Mouse (Mus musculus) kidney, postnatal 0 days (tissue): ENCODE measurements around the gene Cnksr2. TPM values are rescaled to one million over a fixed set of nuclear protein-coding genes. Genes with fewer than 3 reads are reported as not detected.

Experiments
- ATAC-seq: fragments of 200-750 bp; cut with Nextera tagmentation; replicated peaks from 2 replicates; pipeline ENCODE4 v1.8.0; 2017; ENCODE audit warnings: low read depth, moderate number of reproducible peaks, moderate TSS enrichment, moderate library complexity; ENCODE audit not compliant: low FRiP score
- DNase-seq: peaks from one replicate; pipeline ENCODE4 v3.0.0-alpha.2; 2016; ENCODE audit warnings: low spot score
- H3K27ac ChIP-seq: fragments of 300-500 bp; sonication (generic); 2 replicates; pipeline ENCODE4 v1.5.1; 2014; ENCODE audit warnings: mild to moderate bottlenecking
- H3K27me3 ChIP-seq: fragments of 300-500 bp; sonication (generic); 2 replicates; pipeline ENCODE4 v1.6.1; 2014; ENCODE audit warnings: low read length, mixed read lengths; ENCODE audit not compliant: insufficient read depth
- H3K36me3 ChIP-seq: fragments of 300-500 bp; sonication (generic); 2 replicates; pipeline ENCODE4 v1.6.1; 2014; ENCODE audit warnings: low read length, mixed read lengths; ENCODE audit not compliant: insufficient read depth
- H3K4me1 ChIP-seq: fragments of 300-500 bp; sonication (generic); replicated peaks from 2 replicates; pipeline ENCODE4 v1.6.1; 2014; ENCODE audit warnings: antibody characterized with exemption, low read length, mixed read lengths; ENCODE audit not compliant: insufficient read depth
- H3K4me2 ChIP-seq: fragments of 300-500 bp; sonication (generic); 2 replicates; pipeline ENCODE4 v1.6.1; 2014; ENCODE audit warnings: mild to moderate bottlenecking, low read length, moderate library complexity, mixed read lengths
- H3K4me3 ChIP-seq: fragments of 300-500 bp; sonication (generic); replicated peaks from 2 replicates; pipeline ENCODE4 v1.5.1; 2014; ENCODE audit warnings: low read depth, low read length
- H3K9ac ChIP-seq: fragments of 300-500 bp; sonication (generic); 2 replicates; pipeline ENCODE4 v1.6.1; 2014; ENCODE audit warnings: low read depth, low read length
- H3K9me3 ChIP-seq: fragments of 300-500 bp; sonication (generic); replicated peaks from 2 replicates; pipeline ENCODE4 v1.6.1; 2016; ENCODE audit warnings: low read length, inconsistent platforms, mixed read lengths
- CTCF ChIP-seq: IDR thresholded peaks from 2 replicates; pipeline ENCODE4 v1.5.1; 2016; ENCODE audit warnings: antibody characterized with exemption, low read depth, mild to moderate bottlenecking, moderate library complexity
- WGBS: fragments of 180-500 bp; shearing (Covaris S2); extraction: QIAGEN DNeasy Blood & Tissue Kit; methylation state at CpG from one replicate; pipeline ENCODE4 v1.1.7; 2014; 5-methylcytosine and 5-hydroxymethylcytosine counted together
- polyA plus RNA-seq: library from polyadenylated mRNA; unstranded; fragments of >200 nt; fragmentation: Nextera tagmentation; extraction: Ambion mirVana; gene quantifications from 2 replicates; pipeline ENCODE4 v1.2.1, GENCODE M21; 2015

Cnksr2 gene
- polyA plus RNA-seq: 0.55 and 0.64 TPM in 2 replicates

GRCm38 (mm10) chrX:158043057-158043843, at the start of gene Cnksr2:
Gene Cnksr2, minus strand, starts transcription at chrX:158043294.
- 26% methylated on average over 67 of the region's 99 CpGs for WGBS
- peak within 1 kb of the TSS; percentile 54 for H3K9ac ChIP-seq
- H3K27me3 ChIP-seq: no peaks in the 10 kb centered on the region
- no peak for TF ChIP-seq CTCF
- H3K4me3 ChIP-seq: peak within 1 kb of the TSS; percentile 50
- ATAC-seq: peak; percentile 75
- no peaks in the 10 kb centered on the region for H3K4me1 ChIP-seq
- no peaks in the 10 kb centered on the region for H3K9me3 ChIP-seq
- no peak for DNase-seq
- H3K4me2 ChIP-seq: peak within 1 kb of the TSS; percentile 72
- no peaks in the 10 kb centered on the region for H3K36me3 ChIP-seq
- H3K27ac ChIP-seq: no peak within 1 kb of the TSS

DNA sequence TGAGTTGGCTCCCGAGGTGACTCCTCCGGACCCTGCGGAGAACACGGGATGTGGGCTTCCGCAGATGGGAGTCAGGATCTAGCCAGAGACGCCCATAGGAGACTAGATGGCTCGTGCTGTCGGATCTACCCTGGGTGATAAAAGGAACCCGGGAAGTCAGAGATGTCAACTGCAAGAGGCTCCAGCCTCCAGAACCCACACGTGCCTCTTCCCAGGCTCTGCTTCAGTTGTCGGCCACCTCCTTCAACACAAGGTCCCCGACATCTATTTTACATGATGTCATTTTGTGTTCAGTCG, 698 bp upstream of the Cnksr2 start:
- DNase-seq: no peak
- no peak for TF ChIP-seq CTCF

DNA sequence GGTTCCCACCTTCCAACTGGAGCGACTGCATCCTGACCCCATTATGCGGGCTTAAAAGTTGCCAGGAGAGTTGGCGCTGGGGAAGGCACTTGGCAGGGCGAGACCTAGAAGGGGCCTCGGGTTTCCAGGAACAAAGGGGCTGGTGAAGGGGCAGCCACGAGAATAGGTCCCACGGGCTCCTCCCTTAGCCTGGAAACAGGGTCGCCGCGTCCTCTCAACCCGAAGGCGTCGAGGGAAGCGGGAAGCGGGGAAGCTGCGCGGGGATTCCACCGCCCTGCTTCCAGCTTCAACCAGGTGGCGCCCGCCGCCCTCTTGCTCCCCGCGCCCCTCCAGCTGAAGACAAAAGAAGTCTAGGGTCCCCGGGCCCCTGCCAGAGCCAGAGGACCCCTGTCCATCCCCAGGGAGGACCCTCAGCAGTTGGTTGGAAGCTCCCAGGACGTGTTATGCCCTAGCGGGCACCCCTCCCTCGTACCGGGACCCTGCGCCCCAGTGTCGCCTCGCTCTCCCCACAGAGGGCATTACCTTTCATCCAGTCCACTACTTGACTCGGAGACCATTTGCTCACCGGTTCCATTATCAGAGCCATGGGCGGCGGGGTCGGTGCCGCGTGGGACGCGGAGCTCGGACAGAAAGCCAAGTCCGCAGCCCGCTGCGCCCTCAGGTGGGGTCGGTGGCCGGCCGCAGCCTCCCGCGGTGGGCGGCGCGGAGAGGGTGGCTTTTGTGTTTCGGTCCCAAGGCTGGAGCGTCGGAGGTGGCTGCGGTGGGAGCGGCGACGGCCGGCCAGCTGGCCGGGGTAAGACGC, 638 bp downstream of the Cnksr2 start:
- Histone ChIP-seq H3K27me3 (no peaks in the 10 kb centered on the region), H3K4me2 (peak overlapping the region; percentile 72), H3K4me1 (no peaks in the 10 kb centered on the region), H3K4me3 (peak overlapping the region; percentile 50), H3K9me3 (no peaks in the 10 kb centered on the region), H3K9ac (peak overlapping the region; percentile 54), H3K27ac (no peak overlapping the region), H3K36me3 (no peaks in the 10 kb centered on the region)
- peak; percentile 31; the same call in 1 of the 2 replicates for TF ChIP-seq CTCF
- DNase-seq: peak; percentile 15
- ATAC-seq: peak; percentile 59
- WGBS: 30% methylated on average over 61 of the region's 62 CpGs

More for the DNA sequence above, 698 bp upstream of the Cnksr2 start:
- no peak for ATAC-seq
- Histone ChIP-seq H3K27ac (no peak overlapping the region), H3K4me2 (peak overlapping the region; percentile 72), H3K27me3 (no peaks in the 10 kb centered on the region), H3K9me3 (no peaks in the 10 kb centered on the region), H3K36me3 (no peaks in the 10 kb centered on the region), H3K4me3 (peak overlapping the region; percentile 50), H3K4me1 (no peaks in the 10 kb centered on the region), H3K9ac (no peak overlapping the region; the same call in 1 of the 2 replicates)
- 38% methylated on average over 13 of the region's 13 CpGs for WGBS

GRCm38 (mm10) chrX:158041703-158042102, 1.4 kb downstream of the Cnksr2 start:
- peak overlapping the region; percentile 50 for H3K4me3 ChIP-seq
- ATAC-seq (no peak), DNase-seq (peak; percentile 36)
- peak overlapping the region; percentile 72 for H3K4me2 ChIP-seq
- no peaks in the 10 kb centered on the region for H3K9me3 ChIP-seq
- no peaks in the 10 kb centered on the region for H3K27me3 ChIP-seq
- 38% methylated on average over 7 of the region's 7 CpGs for WGBS
- peak; percentile 43 for TF ChIP-seq CTCF
- no peaks in the 10 kb centered on the region for H3K4me1 ChIP-seq
- no peaks in the 10 kb centered on the region for H3K36me3 ChIP-seq
- no peak overlapping the region for H3K9ac ChIP-seq
- no peak overlapping the region for H3K27ac ChIP-seq

DNA sequence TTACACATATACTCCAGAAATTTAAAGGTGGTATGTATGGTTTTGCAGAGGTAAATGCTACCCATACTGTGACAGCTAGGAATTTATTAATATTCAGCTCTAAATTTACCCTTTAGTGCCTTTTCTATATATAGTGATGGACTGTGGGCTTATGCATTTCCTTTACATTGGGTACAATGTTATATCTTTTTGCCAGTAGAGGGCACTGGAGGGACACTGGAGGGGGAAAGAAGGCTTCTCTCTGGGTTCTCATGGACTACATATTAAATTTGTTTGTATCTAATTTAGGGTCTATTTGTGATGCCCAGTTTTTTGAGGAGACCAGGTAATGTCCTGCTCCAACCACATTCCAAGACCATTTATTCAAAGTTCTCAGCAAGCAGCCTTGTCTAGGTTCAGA, 91.4 kb downstream of the Cnksr2 start:
- ATAC-seq (no peak), DNase-seq (peak; percentile 22)
- no peaks in the 10 kb centered on the region for H3K36me3 ChIP-seq
- TF ChIP-seq CTCF: peak; percentile 65
- H3K27ac ChIP-seq: no peak overlapping the region
- H3K4me1 ChIP-seq: no peaks in the 10 kb centered on the region
- no peaks in the 10 kb centered on the region for H3K27me3 ChIP-seq
- H3K9me3 ChIP-seq: no peaks in the 10 kb centered on the region
- H3K4me3 ChIP-seq: no peak overlapping the region
- H3K9ac ChIP-seq: no peak overlapping the region
- H3K4me2 ChIP-seq: no peak overlapping the region

DNA sequence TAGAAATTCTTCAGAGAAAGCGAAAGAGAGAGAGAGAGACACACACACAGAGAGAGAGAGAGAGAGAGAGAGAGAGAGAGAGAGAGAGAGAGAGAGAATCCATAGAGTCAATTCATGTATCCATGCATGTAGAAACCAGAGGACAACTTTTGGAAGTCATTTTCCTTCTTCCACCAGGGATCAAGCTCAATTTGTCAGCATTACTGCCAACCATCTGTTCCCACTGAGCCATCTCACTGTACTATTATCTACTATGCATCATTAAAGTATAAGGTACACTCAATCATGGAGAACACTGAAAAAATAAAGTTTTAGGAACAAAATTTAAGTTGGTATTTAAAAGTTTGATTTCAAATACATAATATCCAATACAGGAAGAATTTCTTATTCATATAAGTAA, 93.8 kb downstream of the Cnksr2 start:
- H3K9ac ChIP-seq: no peak overlapping the region
- no peak overlapping the region for H3K27ac ChIP-seq
- H3K4me2 ChIP-seq: no peak overlapping the region
- WGBS: 52% methylated on average over 1 of the region's 1 CpGs
- no peak for DNase-seq
- no peak overlapping the region for H3K4me3 ChIP-seq
- no peaks in the 10 kb centered on the region for H3K36me3 ChIP-seq
- H3K27me3 ChIP-seq: no peaks in the 10 kb centered on the region
- no peak for ATAC-seq
- no peaks in the 10 kb centered on the region for H3K4me1 ChIP-seq
- no peak for TF ChIP-seq CTCF
- H3K9me3 ChIP-seq: no peaks in the 10 kb centered on the region
